Mouse (Mus musculus): Measurements from ENCODE around the gene Ddr2.

Ddr2 gene

DNA sequence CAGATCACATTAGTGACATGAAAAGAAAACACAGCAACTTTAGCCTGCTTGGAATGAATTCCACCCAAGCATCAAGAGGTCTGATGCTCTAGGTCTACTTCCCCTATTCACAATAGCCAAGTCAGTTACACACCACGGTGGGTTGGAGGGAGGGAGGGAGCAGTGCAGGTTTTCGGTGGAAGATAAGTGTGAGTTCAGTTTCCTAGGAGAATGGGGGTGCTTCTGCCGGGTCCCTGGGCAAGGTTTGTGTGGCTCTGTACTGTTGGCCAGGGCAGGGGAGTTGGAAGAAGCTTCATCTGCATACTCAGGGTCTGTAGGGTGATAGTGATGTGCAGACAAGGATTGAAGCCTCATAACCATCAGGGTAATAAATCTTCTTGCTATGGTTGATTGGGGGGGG lies 164.6 kb downstream of the Ddr2 start:
- DNase-seq, result no peak

DNA sequence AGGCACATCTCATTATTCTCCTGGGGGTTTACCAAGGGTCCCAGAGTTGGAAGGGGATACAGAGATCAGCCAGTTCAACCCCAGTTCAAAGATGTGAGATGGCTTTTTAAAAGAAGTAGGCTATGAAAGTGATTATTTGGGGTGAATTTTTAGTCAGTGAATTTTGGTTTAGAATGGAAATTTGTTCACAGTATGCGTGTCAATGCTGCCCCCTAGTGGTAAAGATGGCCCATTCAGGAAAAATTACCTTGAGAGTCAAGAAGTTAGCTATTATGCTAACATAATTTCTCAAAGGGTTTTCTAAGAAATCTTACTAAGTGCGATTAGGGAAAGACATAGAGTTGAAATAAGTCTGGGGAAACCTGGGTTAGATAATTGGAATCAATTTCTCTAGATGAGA lies 171.2 kb downstream of the Ddr2 start:
- DNase-seq, result peak; percentile 30 to 72

DNA sequence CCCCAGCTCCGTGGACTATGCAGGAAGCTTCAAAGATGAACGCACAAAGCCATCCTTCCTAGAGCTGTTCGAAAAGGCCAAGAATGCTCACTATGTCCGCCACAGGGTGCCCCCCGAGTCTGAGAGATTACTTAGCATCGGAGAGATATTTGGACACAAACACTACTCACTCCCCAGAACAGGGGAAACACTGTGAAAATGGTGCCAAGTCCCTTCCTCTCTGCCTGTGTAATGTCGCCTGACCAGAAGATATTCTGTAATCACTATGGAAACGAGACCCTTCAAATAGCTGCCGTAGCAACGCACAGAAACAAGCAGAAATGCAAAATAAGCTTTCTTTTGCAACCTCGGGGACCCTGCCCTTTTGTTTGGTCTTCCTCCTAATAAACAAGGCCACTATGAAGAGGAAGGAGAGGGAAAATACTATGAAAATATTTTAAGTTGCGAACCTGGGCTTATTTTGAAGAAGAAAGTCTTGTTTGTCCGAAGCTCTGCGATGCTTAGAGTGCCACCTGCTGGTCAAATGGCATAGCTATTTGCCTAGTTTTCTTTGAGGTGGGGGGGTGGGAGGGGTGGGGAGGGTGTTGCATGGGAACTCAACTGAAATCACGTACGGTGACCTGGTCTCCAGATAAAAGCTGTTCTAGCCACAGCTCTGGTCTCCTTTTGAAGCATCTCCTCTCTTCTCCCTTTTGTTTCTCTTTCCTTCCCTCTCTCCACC lies 176.4 kb downstream of the Ddr2 start:
- DNase-seq, result peak; percentile 46 to 76

DNA sequence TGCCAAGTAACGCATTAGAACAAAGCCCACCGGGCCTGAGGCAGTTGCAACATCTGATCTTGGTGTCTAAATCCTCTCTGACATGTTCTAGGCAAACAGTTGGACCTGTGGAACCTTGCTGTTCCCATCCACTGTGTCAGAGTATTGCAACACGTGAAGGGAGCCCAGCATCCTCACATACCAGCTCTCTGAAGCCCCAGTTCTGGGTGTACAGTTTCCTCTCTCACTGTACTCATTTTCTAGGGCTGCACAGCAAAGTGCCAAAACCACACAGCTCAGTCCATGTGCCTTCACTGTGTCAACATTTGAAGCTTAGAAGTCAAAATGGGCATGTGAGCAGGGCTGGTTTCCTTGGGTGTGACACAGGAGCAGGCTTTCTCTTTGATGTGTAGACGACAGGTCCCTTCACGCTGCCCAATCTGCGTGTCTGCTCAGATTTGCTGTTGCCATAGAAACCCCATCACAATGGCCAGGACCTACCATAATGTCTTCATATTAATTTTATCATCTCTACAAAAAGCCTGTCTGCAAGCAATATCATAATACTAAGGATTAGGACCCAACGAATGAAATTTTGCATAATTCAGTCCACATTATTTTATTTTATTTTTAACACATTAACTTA lies 178.3 kb downstream of the Ddr2 start:
- DNase-seq, result no peak

DNA sequence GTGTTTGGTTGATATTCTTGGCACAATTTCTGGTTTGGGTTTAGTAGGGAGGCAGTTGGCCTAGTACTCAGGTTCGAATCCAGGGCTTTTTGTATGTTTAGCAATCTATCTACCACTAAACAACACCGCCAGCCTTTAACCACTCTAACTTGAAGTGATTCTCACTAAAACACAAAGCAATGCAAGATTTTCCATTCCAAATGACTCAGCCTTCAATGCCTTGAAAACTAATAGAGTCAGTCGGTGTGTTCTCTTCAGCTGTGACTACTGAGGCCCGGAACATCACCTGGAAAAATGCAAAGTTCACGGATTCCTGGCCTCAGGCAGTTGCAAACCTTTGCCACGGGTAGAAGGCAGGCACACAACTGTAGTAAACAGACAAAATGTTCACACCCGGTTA lies 178.9 kb downstream of the Ddr2 start:
- no peak for DNase-seq

DNA sequence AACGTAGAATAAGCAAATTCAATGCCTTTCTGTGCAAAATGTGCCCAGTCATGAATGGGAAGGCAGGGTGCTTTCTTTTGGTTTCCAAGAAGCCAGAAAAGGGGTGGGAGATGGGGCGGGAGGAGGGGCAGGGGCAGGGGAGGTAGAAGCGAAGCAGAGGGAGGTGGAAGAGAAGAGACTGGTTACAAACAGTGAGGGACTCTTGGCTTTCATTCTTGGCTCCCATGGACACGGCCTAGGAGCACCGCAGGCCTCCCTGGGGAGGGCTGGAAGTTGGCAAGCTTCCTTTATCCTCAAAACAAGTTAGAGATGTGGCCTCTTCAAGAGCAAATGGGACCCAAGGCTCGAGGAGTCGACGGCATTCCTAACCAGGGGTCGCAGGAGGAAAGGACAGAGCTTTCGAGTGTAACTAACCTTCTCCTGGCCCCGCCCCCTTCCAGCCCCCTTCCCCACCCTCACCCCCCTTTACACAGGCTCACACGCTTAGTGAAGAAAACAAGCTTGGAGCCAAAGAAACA lies 182.0 kb downstream of the Ddr2 start, which contains the start of gene Ccdc190:
Gene Ccdc190 (plus strand): TSS at position 195 of the 518 bp plus-strand sequence.
- peak; percentile 24 to 40 for DNase-seq

DNA sequence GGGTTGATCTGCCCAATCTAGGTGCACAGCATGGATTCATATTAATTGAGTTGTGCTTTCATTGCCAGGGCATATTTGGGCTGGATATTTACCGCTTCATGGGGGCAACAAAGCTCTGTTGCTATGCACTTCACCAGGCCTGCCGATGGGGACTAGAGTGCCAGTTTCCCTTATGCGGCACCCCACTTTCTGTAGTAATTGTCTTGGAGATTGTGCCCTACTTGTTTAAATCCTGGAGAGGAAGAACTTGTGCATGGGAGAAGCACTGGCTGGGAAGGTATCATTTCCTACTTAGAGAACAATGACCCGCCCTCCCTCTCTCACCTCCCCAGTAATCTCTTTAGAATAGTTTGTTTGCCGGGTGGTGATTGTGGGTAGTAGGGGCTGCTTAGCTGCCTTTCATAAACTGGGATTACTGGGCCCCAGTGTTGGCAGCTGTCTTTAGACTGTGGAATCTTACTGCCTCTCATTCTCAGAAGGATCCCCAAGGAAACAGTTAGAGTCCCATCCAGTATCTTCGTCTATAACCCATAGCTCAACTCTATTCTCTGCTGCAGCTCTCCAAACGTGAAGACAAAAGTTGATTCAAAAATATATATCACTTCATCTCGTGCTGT lies 182.7 kb downstream of the Ddr2 start:
- DNase-seq, result no peak

DNA sequence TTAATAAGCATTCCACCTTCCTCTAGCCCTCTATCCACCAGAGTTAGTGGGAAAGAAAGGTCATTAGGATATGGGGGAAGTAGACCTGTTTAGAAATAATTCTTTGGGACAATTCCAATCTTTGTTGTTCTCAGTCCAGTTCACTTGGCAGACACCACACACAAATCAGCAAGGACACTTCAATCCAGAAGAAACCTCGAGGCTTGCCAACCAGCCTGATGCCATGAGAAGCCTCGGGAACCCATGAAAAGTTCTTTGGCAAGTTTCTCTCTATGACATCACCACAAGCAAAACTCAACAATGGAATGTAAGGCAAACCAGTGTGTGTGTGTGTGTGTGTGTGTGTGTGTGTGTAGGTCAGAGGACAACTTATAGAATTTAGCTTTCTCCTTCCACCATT lies 186.0 kb downstream of the Ddr2 start:
- no peak for DNase-seq
